Mouse (Mus musculus): Measurements from ENCODE around the gene Aoah. TPM values are rescaled to one million over a fixed set of nuclear protein-coding genes. Genes with fewer than 3 reads are reported as not detected.

Gene Aoah
- polyA plus RNA-seq, 1 experiment = not detected

DNA sequence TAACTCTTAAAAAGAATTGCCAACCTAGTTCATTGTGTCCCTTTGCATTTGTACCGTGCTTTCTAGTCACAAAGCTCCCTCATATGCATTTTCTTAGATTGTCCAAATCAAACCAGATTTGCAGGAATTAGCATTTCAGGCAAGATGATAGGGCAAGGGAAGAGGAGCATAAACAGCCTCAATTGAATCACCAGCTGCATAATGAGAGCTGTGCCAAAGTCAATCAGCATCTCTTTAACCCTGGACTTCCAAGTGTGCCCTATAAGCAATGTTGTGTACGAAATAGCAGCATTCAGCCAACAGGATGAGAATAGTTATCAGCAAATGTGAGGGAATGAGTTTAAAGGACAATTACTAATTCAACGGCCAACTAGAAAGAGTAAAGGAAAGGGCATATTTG lies 169.2 kb downstream of the Aoah start:
- Histone ChIP-seq H3K79me2 (ENCODE audit: control insufficient read depth, insufficient read depth) (no peaks in the 10 kb centered on the region), H3K4me2 (ENCODE audit: low read depth) (no peak overlapping the region), H3K36me3 (ENCODE audit: control insufficient read depth, insufficient read depth) (no peaks in the 10 kb centered on the region), H3K27me3 (ENCODE audit: control insufficient read depth, insufficient read depth, insufficient read length) (no peaks in the 10 kb centered on the region), H3ac (ENCODE audit: control insufficient read depth, insufficient read length) (no peak overlapping the region), H3K4me3 (no peak overlapping the region)
- TF ChIP-seq REST (IDR thresholded peaks at IDR 0.05; ENCODE audit: insufficient read depth, insufficient read length) (no peak), MAX (IDR thresholded peaks at IDR 0.05; ENCODE audit: low read depth) (no peak), TCF12 (IDR thresholded peaks at IDR 0.05; ENCODE audit: insufficient read depth, poor library complexity, severe bottlenecking) (no peak), SRF (IDR thresholded peaks at IDR 0.05; ENCODE audit: control insufficient read depth, insufficient read length, low read depth) (no peak), POLR2A (IDR thresholded peaks at IDR 0.05; ENCODE audit: insufficient read length, low read depth) (no peak), CEBPB (IDR thresholded peaks at IDR 0.05; ENCODE audit: insufficient read depth, poor library complexity, severe bottlenecking) (no peak)

- H3ac ChIP-seq (ENCODE audit: control insufficient read depth, insufficient read length) = no peak overlapping the region
- H3K79me2 ChIP-seq (ENCODE audit: control insufficient read depth, insufficient read depth) = no peaks in the 10 kb centered on the region
- H3K4me2 ChIP-seq (ENCODE audit: low read depth) = no peak overlapping the region
- no peaks in the 10 kb centered on the region for H3K36me3 ChIP-seq (ENCODE audit: control insufficient read depth, insufficient read depth)
- TF ChIP-seq POLR2A (IDR thresholded peaks at IDR 0.05; ENCODE audit: insufficient read length, low read depth) (no peak), REST (IDR thresholded peaks at IDR 0.05; ENCODE audit: insufficient read depth, insufficient read length) (no peak), E2F4 (IDR thresholded peaks at IDR 0.05; ENCODE audit: insufficient read depth) (no peak), MYOG (IDR thresholded peaks at IDR 0.05; ENCODE audit: control insufficient read depth in 1 of 3, insufficient read depth in 1 of 3, insufficient read length in 2 of 3, low read depth in 2 of 3) (no peak), CEBPB (IDR thresholded peaks at IDR 0.05; ENCODE audit: insufficient read depth, poor library complexity, severe bottlenecking) (no peak), TCF12 (IDR thresholded peaks at IDR 0.05; ENCODE audit: insufficient read depth, poor library complexity, severe bottlenecking) (no peak), USF1 (IDR thresholded peaks at IDR 0.05; ENCODE audit: low read depth) (no peak), MYOD1 (IDR thresholded peaks at IDR 0.05; ENCODE audit: control insufficient read depth in 1 of 3, insufficient read length in 2 of 3, low read depth in 2 of 3) (no peak), POLR2AphosphoS2 (IDR thresholded peaks at IDR 0.05; ENCODE audit: insufficient read length, low read depth) (no peak), SRF (IDR thresholded peaks at IDR 0.05; ENCODE audit: control insufficient read depth, insufficient read length, low read depth) (no peak), MAX (IDR thresholded peaks at IDR 0.05; ENCODE audit: low read depth) (no peak), TCF3 (IDR thresholded peaks at IDR 0.05; ENCODE audit: insufficient read length, low read depth) (no peak)
- no peaks in the 10 kb centered on the region for H3K27me3 ChIP-seq (ENCODE audit: control insufficient read depth, insufficient read depth, insufficient read length)
- no peak overlapping the region for H3K4me3 ChIP-seq
Observed at GRCm38 (mm10) chr13:20981234-20982230, 187.6 kb downstream of the Aoah start.

GRCm38 (mm10) chr13:20985510-20985909 lies 191.6 kb downstream of the Aoah start:
- no peak overlapping the region for H3K4me3 ChIP-seq
- no peaks in the 10 kb centered on the region for H3K79me2 ChIP-seq (ENCODE audit: control insufficient read depth, insufficient read depth)
- TF ChIP-seq MAX (IDR thresholded peaks at IDR 0.05; ENCODE audit: low read depth) (no peak), POLR2A (IDR thresholded peaks at IDR 0.05; ENCODE audit: insufficient read length, low read depth) (no peak), USF1 (IDR thresholded peaks at IDR 0.05; ENCODE audit: low read depth) (no peak), POLR2AphosphoS2 (IDR thresholded peaks at IDR 0.05; ENCODE audit: insufficient read length, low read depth) (no peak)
- H3K36me3 ChIP-seq (ENCODE audit: control insufficient read depth, insufficient read depth) = no peaks in the 10 kb centered on the region
- no peak overlapping the region for H3K4me2 ChIP-seq (ENCODE audit: low read depth)
- H3K27me3 ChIP-seq (ENCODE audit: control insufficient read depth, insufficient read depth, insufficient read length) = no peaks in the 10 kb centered on the region
- H3ac ChIP-seq (ENCODE audit: control insufficient read depth, insufficient read length) = no peak overlapping the region

DNA sequence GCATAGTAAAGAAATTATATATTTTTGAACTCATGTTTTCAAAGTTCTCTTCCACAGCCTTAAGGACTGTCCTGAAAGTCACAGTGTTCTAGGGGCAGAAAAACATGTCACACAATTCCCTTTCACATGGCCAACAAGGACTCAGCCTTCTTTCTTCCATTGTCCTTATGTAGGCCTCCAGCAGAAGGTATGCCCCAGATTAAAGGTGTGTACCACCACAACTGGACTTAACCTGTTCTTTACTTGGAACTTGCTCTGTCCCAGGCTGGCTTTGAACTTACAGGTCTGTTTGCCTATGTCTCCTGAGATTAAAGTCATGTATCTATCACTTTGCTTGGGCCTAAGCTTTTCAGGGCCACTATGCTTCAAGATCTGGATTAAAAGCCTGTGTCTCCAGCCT lies 192.0 kb downstream of the Aoah start:
- Histone ChIP-seq H3K27me3 (ENCODE audit: control insufficient read depth, insufficient read depth, insufficient read length) (no peaks in the 10 kb centered on the region), H3K36me3 (ENCODE audit: control insufficient read depth, insufficient read depth) (no peaks in the 10 kb centered on the region), H3ac (ENCODE audit: control insufficient read depth, insufficient read length) (no peak overlapping the region), H3K4me3 (no peak overlapping the region), H3K79me2 (ENCODE audit: control insufficient read depth, insufficient read depth) (no peaks in the 10 kb centered on the region), H3K4me2 (ENCODE audit: low read depth) (no peak overlapping the region)
- TF ChIP-seq TCF12 (IDR thresholded peaks at IDR 0.05; ENCODE audit: insufficient read depth, poor library complexity, severe bottlenecking) (no peak), E2F4 (IDR thresholded peaks at IDR 0.05; ENCODE audit: insufficient read depth) (no peak), TCF3 (IDR thresholded peaks at IDR 0.05; ENCODE audit: insufficient read length, low read depth) (no peak), SRF (IDR thresholded peaks at IDR 0.05; ENCODE audit: control insufficient read depth, insufficient read length, low read depth) (no peak), POLR2AphosphoS2 (IDR thresholded peaks at IDR 0.05; ENCODE audit: insufficient read length, low read depth) (no peak), CEBPB (IDR thresholded peaks at IDR 0.05; ENCODE audit: insufficient read depth, poor library complexity, severe bottlenecking) (no peak), POLR2A (IDR thresholded peaks at IDR 0.05; ENCODE audit: insufficient read length, low read depth) (no peak), MAX (IDR thresholded peaks at IDR 0.05; ENCODE audit: low read depth) (no peak), USF1 (IDR thresholded peaks at IDR 0.05; ENCODE audit: low read depth) (no peak), REST (IDR thresholded peaks at IDR 0.05; ENCODE audit: insufficient read depth, insufficient read length) (no peak), MYOD1 (IDR thresholded peaks at IDR 0.05; ENCODE audit: control insufficient read depth in 1 of 3, insufficient read length in 2 of 3, low read depth in 2 of 3) (no peak)

DNA sequence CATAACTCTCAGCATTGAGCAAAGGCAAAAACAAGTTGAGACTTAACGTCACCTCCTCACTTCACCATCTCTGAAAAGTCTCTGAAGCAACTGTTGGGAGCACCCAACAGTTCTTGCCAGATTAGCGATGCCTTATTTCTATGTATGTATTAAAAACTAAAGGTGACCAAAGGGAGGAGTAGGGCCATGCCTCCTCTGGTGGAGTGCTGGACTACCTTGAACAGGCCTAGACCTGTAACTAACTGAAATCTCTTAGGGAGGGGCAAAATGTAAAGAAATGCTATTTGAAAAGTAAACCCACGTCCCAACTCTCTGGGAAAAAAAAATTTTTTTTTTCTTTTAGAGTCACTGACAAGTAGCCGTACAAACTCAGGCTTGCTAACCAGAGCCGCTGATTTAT lies 211.3 kb downstream of the Aoah start:
- no peaks in the 10 kb centered on the region for H3K36me3 ChIP-seq (ENCODE audit: control insufficient read depth, insufficient read depth)
- no peaks in the 10 kb centered on the region for H3K27me3 ChIP-seq (ENCODE audit: control insufficient read depth, insufficient read depth, insufficient read length)
- H3K4me3 ChIP-seq = no peak overlapping the region
- H3K79me2 ChIP-seq (ENCODE audit: control insufficient read depth, insufficient read depth) = no peaks in the 10 kb centered on the region
- TF ChIP-seq MYOD1 (IDR thresholded peaks at IDR 0.05; ENCODE audit: control insufficient read depth in 1 of 3, insufficient read length in 2 of 3, low read depth in 2 of 3) (no peak), MYOG (IDR thresholded peaks at IDR 0.05; ENCODE audit: control insufficient read depth in 1 of 3, insufficient read depth in 1 of 3, insufficient read length in 2 of 3, low read depth in 2 of 3) (no peak), USF1 (IDR thresholded peaks at IDR 0.05; ENCODE audit: low read depth) (no peak)
- H3ac ChIP-seq (ENCODE audit: control insufficient read depth, insufficient read length) = no peak overlapping the region
- H3K4me2 ChIP-seq (ENCODE audit: low read depth) = no peak overlapping the region

Measured in myocyte (in vitro differentiated cells).